In genomic region chr4:41136811-41137210, GRCm38 (mm10) we compare ENCODE assay signal across 7 mouse cellular contexts. TPM values are rescaled to one million over a fixed set of nuclear protein-coding genes. Genes with fewer than 3 reads are reported as not detected.
DNase-seq lines count a peak whose midpoint lies in the region; ATAC-seq lines count a peak whose summit lies in the region.

No protein-coding gene starts in this region.

- peaks cover 5% of the 10 kb centered on the region for H3K36me3 ChIP-seq in lung, embryonic 16.5 days (ENCODE audit: control insufficient read depth, insufficient read depth, low read length)
- H3K36me3 ChIP-seq in embryonic facial prominence, embryonic 11.5 days (replicated peaks; ENCODE audit: control insufficient read depth, insufficient read depth, low read depth, low read length): peaks cover 2% of the 10 kb centered on the region
- H3K36me3 ChIP-seq in limb, embryonic 11.5 days (ENCODE audit: control insufficient read depth, insufficient read depth, low read length): peaks cover 8% of the 10 kb centered on the region

- H3K9ac ChIP-seq in lung, embryonic 16.5 days (ENCODE audit: low read length): peak overlapping the region; percentile 99
- H3K9ac ChIP-seq in embryonic facial prominence, embryonic 11.5 days (replicated peaks; ENCODE audit: low read length): peak overlapping the region; percentile 99
- H3K9ac ChIP-seq in limb, embryonic 11.5 days (ENCODE audit: low read length): peak overlapping the region; percentile 88

- no peak for ATAC-seq in lung, embryonic 16.5 days (ENCODE audit: low read depth)
- no peak for ATAC-seq in embryonic facial prominence, embryonic 11.5 days (replicated peaks; ENCODE audit: insufficient number of reproducible peaks, low FRiP score, low TSS enrichment, low read depth)
- no peak for ATAC-seq in limb, embryonic 11.5 days (ENCODE audit: insufficient number of reproducible peaks, low FRiP score, low TSS enrichment, low read depth)

- H3K4me2 ChIP-seq in lung, embryonic 16.5 days (ENCODE audit: low read depth, low read length): peak overlapping the region; percentile 78
- peak overlapping the region; percentile 60 for H3K4me2 ChIP-seq in embryonic facial prominence, embryonic 11.5 days (ENCODE audit: low read depth, low read length)
- peak overlapping the region; percentile 57 for H3K4me2 ChIP-seq in limb, embryonic 11.5 days (ENCODE audit: low read depth, severe bottlenecking)

- H3K4me1 ChIP-seq in lung, embryonic 16.5 days (replicated peaks; ENCODE audit: control insufficient read depth, insufficient read depth, low read length): peaks cover 6% of the 10 kb centered on the region; the same call in 1 of the 2 replicates
- no peaks in the 10 kb centered on the region for H3K4me1 ChIP-seq in embryonic facial prominence, embryonic 11.5 days (ENCODE audit: control insufficient read depth, insufficient read depth, low read length)
- no peaks in the 10 kb centered on the region; the same call in 1 of the 2 replicates for H3K4me1 ChIP-seq in limb, embryonic 11.5 days (ENCODE audit: control insufficient read depth, insufficient read depth, low read length)

- WGBS in lung, embryonic 16.5 days: under 1% methylated on average over 8 of the region's 8 CpGs
- 1% methylated on average over 8 of the region's 8 CpGs for WGBS in embryonic facial prominence, embryonic 11.5 days
- 0% methylated on average over 8 of the region's 8 CpGs for WGBS in limb, embryonic 11.5 days

- H3K9me3 ChIP-seq in lung, embryonic 16.5 days (ENCODE audit: control insufficient read depth, low read length): no peaks in the 10 kb centered on the region
- H3K9me3 ChIP-seq in embryonic facial prominence, embryonic 11.5 days (replicated peaks; ENCODE audit: control insufficient read depth, low read length): no peaks in the 10 kb centered on the region
- H3K9me3 ChIP-seq in limb, embryonic 11.5 days (ENCODE audit: control insufficient read depth, low read length): no peaks in the 10 kb centered on the region

- no peak for DNase-seq in lung, postnatal 25 days (ENCODE audit: low spot score)
- peak; percentile 13 for DNase-seq in embryonic facial prominence, embryonic 11.5 days (ENCODE audit: low spot score)
- no peak for DNase-seq in limb, embryonic 11.5 days (ENCODE audit: low spot score)
- DNase-seq in retina, postnatal 1 day: peak; percentile 14
- no peak for DNase-seq in frontal cortex, postnatal 25 days (ENCODE audit: low spot score in 2 of 2)
- DNase-seq in ovary, postnatal 14 days (ENCODE audit: low spot score): no peak

- H3K4me3 ChIP-seq in lung, embryonic 16.5 days (ENCODE audit: low read length): peak overlapping the region; percentile 80
- peak overlapping the region; percentile 94 for H3K4me3 ChIP-seq in embryonic facial prominence, embryonic 11.5 days (ENCODE audit: low read depth, low read length)
- peak overlapping the region; percentile 89 for H3K4me3 ChIP-seq in limb, embryonic 11.5 days (ENCODE audit: low read depth, low read length)

- H3K27me3 ChIP-seq in lung, embryonic 16.5 days (ENCODE audit: control insufficient read depth, insufficient read depth, low read depth, low read length): no peaks in the 10 kb centered on the region
- no peaks in the 10 kb centered on the region for H3K27me3 ChIP-seq in embryonic facial prominence, embryonic 11.5 days (ENCODE audit: control insufficient read depth, insufficient read depth, low read length)
- no peaks in the 10 kb centered on the region for H3K27me3 ChIP-seq in limb, embryonic 11.5 days (ENCODE audit: control insufficient read depth, insufficient read depth, low read length)

- peak overlapping the region; percentile 99 for H3K27ac ChIP-seq in lung, embryonic 16.5 days (ENCODE audit: low read length)
- H3K27ac ChIP-seq in embryonic facial prominence, embryonic 11.5 days (replicated peaks; ENCODE audit: low read depth, low read length): peak overlapping the region; percentile 99
- peak overlapping the region; percentile 99 for H3K27ac ChIP-seq in limb, embryonic 11.5 days (replicated peaks; ENCODE audit: low read depth, low read length)

RNA-seq across cellular contexts. Expression of gene Ube2r2, which starts 1.3 kb away (rescaled TPM):
- 72.9 and 75.6 TPM in 2 replicates for polyA plus RNA-seq in lung, embryonic 16.5 days (2015; fragmentation: Nextera tagmentation; extraction: Ambion mirVana)
- 109 and 110 TPM in 2 replicates for polyA plus RNA-seq in embryonic facial prominence, embryonic 11.5 days (2014; fragmentation: Nextera tagmentation; extraction: Ambion mirVana)
- 109 and 114 TPM in 2 replicates for polyA plus RNA-seq in limb, embryonic 11.5 days (2014; fragmentation: Nextera tagmentation; extraction: Ambion mirVana)

RNA-seq across cellular contexts. Expression of gene Nol6, which starts 12.6 kb away (rescaled TPM):
- 19.7 and 22.5 TPM in 2 replicates for polyA plus RNA-seq in lung, embryonic 16.5 days (2015; fragmentation: Nextera tagmentation; extraction: Ambion mirVana)
- 18.6 and 20.7 TPM in 2 replicates for polyA plus RNA-seq in embryonic facial prominence, embryonic 11.5 days (2014; fragmentation: Nextera tagmentation; extraction: Ambion mirVana)
- 27.1 and 28.4 TPM in 2 replicates for polyA plus RNA-seq in limb, embryonic 11.5 days (2014; fragmentation: Nextera tagmentation; extraction: Ambion mirVana)

RNA-seq across cellular contexts. Expression of gene Aqp3, which starts 38.8 kb away (rescaled TPM):
- polyA plus RNA-seq in lung, embryonic 16.5 days (2015; fragmentation: Nextera tagmentation; extraction: Ambion mirVana): 1.5 and 4.5 TPM in 2 replicates
- polyA plus RNA-seq in embryonic facial prominence, embryonic 11.5 days (2014; fragmentation: Nextera tagmentation; extraction: Ambion mirVana): 1.0 and 1.4 TPM in 2 replicates
- 1.2 and 1.6 TPM in 2 replicates for polyA plus RNA-seq in limb, embryonic 11.5 days (2014; fragmentation: Nextera tagmentation; extraction: Ambion mirVana)

Comparison
In these comparisons a context has a peak if more than half of its experiments do, and no peak if none do; other contexts are left out.
1. DNase-seq: peak in embryonic facial prominence, embryonic 11.5 days (single experiment) and retina, postnatal 1 day (single experiment); none in lung, postnatal 25 days (single experiment), limb, embryonic 11.5 days (single experiment), frontal cortex, postnatal 25 days (0 of 2) and ovary, postnatal 14 days (single experiment).
2. Peak in every context shown above with its lines, with median percentiles within 50 percentile points of each other: H3K27ac ChIP-seq, H3K4me2 ChIP-seq, H3K4me3 ChIP-seq and H3K9ac ChIP-seq.